Mouse (Mus musculus) hindbrain, embryonic 14.5 days (tissue): Measurements from ENCODE around the gene Crybb3. TPM values are rescaled to one million over a fixed set of nuclear protein-coding genes. Genes with fewer than 3 reads are reported as not detected.
A peak's percentile ranks its signal among the peaks of the same experiment; 100 is the strongest.

Experiments
- ATAC-seq: fragments of 200-750 bp; cut with Nextera tagmentation; 2 replicates; pipeline ENCODE4 v1.8.0; 2017; ENCODE audit warnings: moderate number of reproducible peaks, mild to moderate bottlenecking, moderate TSS enrichment, moderate library complexity; ENCODE audit not compliant: low FRiP score
- DNase-seq: peaks from one replicate; pipeline ENCODE4 v3.0.0-alpha.2; 2015; ENCODE audit warnings: low spot score
- H3K27ac ChIP-seq: fragments of 300-500 bp; sonication (generic); 2 replicates; pipeline ENCODE4 v1.5.1; 2014; ENCODE audit warnings: mild to moderate bottlenecking, moderate library complexity
- H3K27me3 ChIP-seq: fragments of 300-500 bp; sonication (generic); 2 replicates; pipeline ENCODE4 v1.6.1; 2014; ENCODE audit warnings: mild to moderate bottlenecking, low read length, mixed read lengths; ENCODE audit not compliant: control insufficient read depth, insufficient read depth
- H3K36me3 ChIP-seq: fragments of 300-500 bp; sonication (generic); replicated peaks from 2 replicates; pipeline ENCODE4 v1.6.1; 2014; ENCODE audit not compliant: control insufficient read depth, insufficient read depth
- H3K4me1 ChIP-seq: fragments of 300-500 bp; sonication (generic); replicated peaks from 2 replicates; pipeline ENCODE4 v1.6.1; 2014; ENCODE audit warnings: antibody characterized with exemption, low read length, mixed read lengths; ENCODE audit not compliant: control insufficient read depth, insufficient read depth
- H3K4me2 ChIP-seq: fragments of 300-500 bp; sonication (generic); replicated peaks from 2 replicates; pipeline ENCODE4 v1.6.1; 2014; ENCODE audit warnings: mild to moderate bottlenecking, moderate library complexity
- H3K4me3 ChIP-seq: fragments of 300-500 bp; sonication (generic); replicated peaks from 2 replicates; pipeline ENCODE4 v1.5.1; 2014; ENCODE audit warnings: mild to moderate bottlenecking, low read length
- H3K9ac ChIP-seq: fragments of 300-500 bp; sonication (generic); 2 replicates; pipeline ENCODE4 v1.6.1; 2014
- H3K9me3 ChIP-seq: fragments of 300-500 bp; sonication (generic); 2 replicates; pipeline ENCODE4 v1.6.1; 2016; ENCODE audit warnings: low read length; ENCODE audit not compliant: control insufficient read depth
- WGBS: fragments of 180-500 bp; shearing (Covaris S2); extraction: QIAGEN DNeasy Blood & Tissue Kit; methylation state at CpG from one replicate; pipeline ENCODE4 v1.1.7; 2014; 5-methylcytosine and 5-hydroxymethylcytosine counted together
- polyA plus RNA-seq: library from polyadenylated mRNA; unstranded; fragments of >200 nt; fragmentation: Nextera tagmentation; extraction: Ambion mirVana; gene quantifications from 2 replicates; pipeline ENCODE4 v1.2.1, GENCODE M21; 2014

Crybb3 gene
- polyA plus RNA-seq, 1 experiment from 2014 or later: 0.99 TPM

DNA sequence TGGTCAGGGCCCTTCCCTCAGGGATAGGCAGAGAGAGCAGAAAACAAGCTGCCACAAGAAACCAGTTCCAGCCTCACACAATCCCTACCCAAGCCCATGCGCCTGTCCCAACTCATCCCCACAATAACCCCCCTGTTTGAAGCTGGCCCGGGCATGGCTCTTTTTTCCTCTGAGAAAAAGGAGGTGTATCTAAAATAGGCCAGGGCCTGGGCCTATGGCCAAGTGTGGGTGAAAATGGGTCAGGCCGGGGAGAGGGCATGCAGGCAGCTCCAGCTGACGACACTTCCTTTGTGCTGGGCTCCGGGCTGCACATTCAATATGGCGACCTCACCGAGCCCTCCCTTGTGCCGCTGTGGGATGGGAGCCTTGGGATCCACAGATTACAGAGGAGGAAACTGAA is 37.9 kb downstream of the Crybb3 start:
- 0 out of 2 replicates have a peak overlapping the region, but pooled peaks have one; percentile 16 for H3K27ac ChIP-seq

DNA sequence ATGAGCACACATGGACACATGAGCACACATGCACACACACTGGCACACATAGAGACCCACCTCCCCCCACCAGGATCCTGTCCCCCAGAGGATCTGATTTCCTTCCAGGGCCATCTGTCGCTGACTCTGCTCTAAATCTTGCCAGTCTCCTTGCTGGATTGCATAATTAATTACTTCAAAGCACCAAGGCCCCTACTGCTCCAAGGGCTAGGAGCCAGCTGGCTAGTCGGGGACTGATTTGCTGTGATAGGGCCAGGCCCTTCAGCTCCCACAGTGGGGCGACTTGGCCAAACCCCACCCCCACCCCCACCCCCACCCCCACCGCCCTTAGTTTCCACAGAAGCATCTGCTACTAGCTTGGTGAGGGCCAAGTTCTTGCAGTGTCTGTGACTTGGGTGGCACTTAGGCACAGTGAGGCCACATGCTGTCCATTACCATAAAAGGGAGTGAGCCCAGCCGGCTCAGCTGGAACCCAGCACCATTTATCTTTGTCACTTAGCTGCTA is 39.8 kb downstream of the Crybb3 start:
- WGBS: 4% methylated on average over 5 of the region's 5 CpGs
- DNase-seq (peak; percentile 74), ATAC-seq (peak; percentile 92)
- Histone ChIP-seq H3K27me3 (no peaks in the 10 kb centered on the region), H3K4me2 (no peak overlapping the region), H3K9ac (no peak overlapping the region), H3K4me1 (peaks cover 16% of the 10 kb centered on the region; the same call in 1 of the 2 replicates), H3K4me3 (no peak overlapping the region), H3K27ac (peak overlapping the region; percentile 51; the same call in 1 of the 2 replicates), H3K9me3 (no peaks in the 10 kb centered on the region), H3K36me3 (no peaks in the 10 kb centered on the region)

More for the DNA sequence above, 37.9 kb downstream of the Crybb3 start:
- Histone ChIP-seq H3K36me3 (no peaks in the 10 kb centered on the region), H3K4me1 (peaks cover 16% of the 10 kb centered on the region; the same call in 1 of the 2 replicates), H3K4me2 (no peak overlapping the region), H3K9me3 (no peaks in the 10 kb centered on the region), H3K9ac (no peak overlapping the region), H3K4me3 (no peak overlapping the region), H3K27me3 (no peaks in the 10 kb centered on the region)
- ATAC-seq: no peak
- WGBS: 69% methylated on average over 8 of the region's 8 CpGs
- DNase-seq: no peak

DNA sequence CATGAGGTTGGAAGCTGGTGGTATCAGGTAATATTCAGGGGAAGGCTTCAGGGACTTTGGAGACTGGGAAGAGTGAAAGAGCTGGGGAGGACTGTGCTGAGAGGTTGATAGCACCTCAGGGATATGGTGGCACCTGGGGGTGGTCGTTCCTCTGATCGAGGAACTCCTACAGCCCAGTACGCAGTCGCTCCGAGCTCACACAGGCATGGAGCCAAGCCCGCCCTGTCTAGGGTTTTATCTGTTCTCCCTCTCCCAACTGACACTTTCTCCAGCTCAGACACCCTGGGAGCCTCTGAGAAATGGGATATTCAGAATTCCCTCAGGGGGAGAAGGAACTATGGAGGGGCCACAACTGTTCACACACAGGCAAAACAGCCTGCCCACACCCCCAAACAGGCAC is 40.6 kb downstream of the Crybb3 start:
- H3K9me3 ChIP-seq: no peaks in the 10 kb centered on the region
- H3K27me3 ChIP-seq: no peaks in the 10 kb centered on the region
- no peak for ATAC-seq
- peak overlapping the region; percentile 51 for H3K27ac ChIP-seq
- WGBS: 72% methylated on average over 6 of the region's 6 CpGs
- peaks cover 16% of the 10 kb centered on the region; the same call in 1 of the 2 replicates for H3K4me1 ChIP-seq
- H3K9ac ChIP-seq: no peak overlapping the region
- H3K36me3 ChIP-seq: no peaks in the 10 kb centered on the region
- H3K4me3 ChIP-seq: no peak overlapping the region
- DNase-seq: no peak
- H3K4me2 ChIP-seq: no peak overlapping the region

DNA sequence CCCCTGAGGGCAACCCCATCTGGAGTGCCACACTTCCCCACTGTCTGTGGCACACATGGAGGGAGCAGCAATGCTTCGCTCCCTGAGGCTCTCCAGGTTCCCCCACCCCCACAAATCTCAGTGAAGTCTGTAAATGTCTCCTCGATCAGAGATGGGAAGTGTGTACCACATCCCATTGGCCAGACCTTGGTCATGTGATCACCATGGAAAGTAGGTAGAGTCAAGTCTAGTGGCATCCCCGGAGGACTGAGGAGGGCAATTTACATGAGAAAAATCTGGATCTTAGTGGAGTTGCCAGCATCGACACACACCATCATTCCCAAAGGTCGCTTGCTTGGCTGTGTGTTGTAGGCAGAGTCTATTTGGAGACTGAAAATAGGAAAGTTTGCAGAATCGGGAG is 42.8 kb downstream of the Crybb3 start:
- Histone ChIP-seq H3K9me3 (no peaks in the 10 kb centered on the region), H3K9ac (no peak overlapping the region)
- WGBS: 71% methylated on average over 6 of the region's 6 CpGs

DNA sequence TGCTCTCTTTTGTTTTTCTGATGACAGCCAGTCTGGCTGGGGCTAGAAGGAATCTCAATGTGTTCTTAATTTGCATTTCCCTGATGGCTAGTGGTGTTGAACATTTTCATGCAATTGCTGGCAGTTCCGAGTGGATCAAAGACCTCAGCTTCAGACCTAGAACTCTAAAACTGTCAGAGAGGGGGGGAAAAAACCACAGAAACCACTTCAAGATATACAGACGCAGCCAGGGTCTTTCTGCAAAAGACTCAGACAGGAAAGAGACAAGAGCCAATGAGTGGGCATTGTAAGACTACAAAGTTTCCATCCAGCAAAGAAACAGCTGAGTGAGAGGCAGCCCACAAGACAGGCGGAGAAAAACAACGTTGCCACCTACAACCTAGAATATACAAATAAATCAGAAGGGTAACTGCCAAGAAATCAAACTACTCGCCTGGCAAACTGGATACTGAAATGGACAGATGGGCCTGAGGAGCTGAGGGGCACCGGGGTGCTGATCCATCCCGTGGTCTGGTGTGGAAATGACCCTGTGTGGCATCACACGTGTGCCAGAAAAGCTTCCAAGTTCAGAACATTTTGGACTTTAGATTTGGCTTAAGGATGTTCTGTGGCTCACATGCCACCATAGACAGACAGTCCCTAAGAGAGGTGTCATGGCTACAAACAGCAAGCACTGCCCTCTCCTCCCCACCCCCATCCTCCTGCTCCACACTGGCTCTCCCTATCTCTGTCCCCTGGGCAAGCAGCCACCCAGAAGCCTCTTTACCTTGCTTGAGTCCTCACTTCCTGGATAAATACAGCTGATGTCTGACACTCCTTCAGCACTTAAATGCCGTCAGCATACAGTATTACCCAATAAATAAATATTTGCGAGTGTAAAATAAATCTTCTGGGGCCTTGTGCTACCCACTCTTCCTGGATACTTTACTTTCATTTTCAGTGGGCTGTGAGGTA is 46.0 kb downstream of the Crybb3 start:
- Histone ChIP-seq H3K9me3 (no peaks in the 10 kb centered on the region), H3K4me3 (no peak overlapping the region), H3K27me3 (no peaks in the 10 kb centered on the region), H3K36me3 (no peaks in the 10 kb centered on the region), H3K4me2 (no peak overlapping the region), H3K9ac (no peak overlapping the region), H3K4me1 (peaks cover 21% of the 10 kb centered on the region), H3K27ac (no peak overlapping the region)
- WGBS: 57% methylated on average over 10 of the region's 10 CpGs
- ATAC-seq (no peak), DNase-seq (no peak)

More for the DNA sequence above, 42.8 kb downstream of the Crybb3 start:
- no peak for ATAC-seq
- Histone ChIP-seq H3K4me2 (no peak overlapping the region), H3K36me3 (no peaks in the 10 kb centered on the region), H3K27ac (no peak overlapping the region), H3K4me1 (peaks cover 29% of the 10 kb centered on the region; the same call in 1 of the 2 replicates), H3K4me3 (no peak overlapping the region), H3K27me3 (no peaks in the 10 kb centered on the region)
- DNase-seq: no peak

DNA sequence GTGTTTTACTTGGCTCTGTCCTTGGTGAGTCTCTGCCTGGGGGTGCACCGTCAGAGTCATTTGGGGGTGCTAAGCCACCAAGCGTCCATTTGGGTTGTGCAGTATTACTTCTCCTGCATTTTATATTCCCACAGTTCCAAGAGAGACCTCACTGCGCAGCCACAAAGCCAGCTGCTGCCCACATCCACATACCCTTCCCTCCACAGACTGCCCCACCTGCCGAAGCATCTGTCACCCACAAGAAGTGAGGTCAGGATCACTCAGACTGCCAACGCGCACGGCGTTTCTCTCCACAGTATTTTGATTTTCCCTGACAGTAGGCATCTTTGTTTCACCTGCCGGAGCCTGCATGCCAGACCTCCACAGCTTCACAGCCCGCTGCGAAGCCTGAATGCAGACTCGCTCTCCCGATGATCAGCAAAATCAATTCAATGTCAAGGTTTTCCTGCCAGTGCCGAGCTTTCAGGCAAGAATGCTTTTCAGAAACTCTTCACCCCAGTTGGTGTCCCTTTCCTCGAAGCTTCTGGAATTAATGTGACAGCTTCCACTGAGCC is 50.1 kb downstream of the Crybb3 start:
- peak; percentile 51 for DNase-seq
- 35% methylated on average over 15 of the region's 15 CpGs for WGBS
- Histone ChIP-seq H3K4me3 (no peak overlapping the region), H3K4me1 (peaks cover 21% of the 10 kb centered on the region), H3K27me3 (no peaks in the 10 kb centered on the region), H3K36me3 (no peaks in the 10 kb centered on the region), H3K9ac (peak overlapping the region; percentile 36; the same call in 1 of the 2 replicates), H3K27ac (peak overlapping the region; percentile 56), H3K9me3 (no peaks in the 10 kb centered on the region), H3K4me2 (no peak overlapping the region)
- no peak for ATAC-seq

DNA sequence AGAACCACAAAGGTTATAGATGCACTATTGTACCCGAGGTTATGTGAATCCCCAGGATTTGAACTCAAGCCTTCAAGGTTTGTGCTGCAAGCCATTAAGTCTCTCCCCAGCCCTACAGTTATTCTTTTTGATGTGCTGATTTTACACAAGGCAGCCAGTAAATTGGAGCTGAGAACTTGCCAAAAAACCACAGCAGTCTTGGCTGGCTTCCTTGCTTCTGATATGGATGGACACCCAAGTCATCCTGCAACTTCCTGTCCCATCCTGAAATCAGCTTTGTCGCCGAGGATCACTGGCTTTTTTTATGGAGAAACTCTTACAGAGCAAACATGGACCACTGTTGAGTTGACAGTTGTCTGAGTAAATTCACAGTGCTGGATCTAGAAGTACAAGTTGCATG is 51.3 kb downstream of the Crybb3 start:
- no peak overlapping the region for H3K4me2 ChIP-seq
- H3K4me1 ChIP-seq: peaks cover 16% of the 10 kb centered on the region
- ATAC-seq: no peak
- H3K36me3 ChIP-seq: no peaks in the 10 kb centered on the region
- no peaks in the 10 kb centered on the region for H3K27me3 ChIP-seq
- no peak overlapping the region for H3K4me3 ChIP-seq
- no peak overlapping the region for H3K27ac ChIP-seq
- H3K9ac ChIP-seq: no peak overlapping the region
- no peak for DNase-seq
- no peaks in the 10 kb centered on the region for H3K9me3 ChIP-seq
- WGBS: 78% methylated on average over 3 of the region's 3 CpGs

DNA sequence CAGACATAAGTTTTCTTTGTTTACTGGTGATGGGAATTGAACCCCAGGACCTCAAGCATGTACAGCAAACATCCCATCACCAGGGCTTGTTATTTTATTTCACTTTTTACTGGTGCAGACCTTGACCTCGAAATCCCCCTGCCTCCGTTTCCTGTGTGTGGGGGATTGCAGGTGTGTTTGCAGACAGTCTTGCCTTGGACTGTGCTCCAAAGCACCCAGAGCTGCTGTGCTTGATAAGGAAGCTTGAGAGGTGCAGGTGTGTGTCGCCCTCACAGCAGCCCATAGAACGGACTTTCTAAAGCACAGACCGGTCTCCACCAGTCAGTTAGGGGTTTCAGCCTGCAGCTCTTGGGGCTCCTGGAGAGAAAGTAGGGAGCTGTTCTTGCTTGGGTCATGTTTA is 54.7 kb downstream of the Crybb3 start:
- Histone ChIP-seq H3K27ac (no peak overlapping the region), H3K4me3 (no peak overlapping the region), H3K9ac (no peak overlapping the region), H3K4me1 (peaks cover 20% of the 10 kb centered on the region), H3K36me3 (no peaks in the 10 kb centered on the region), H3K27me3 (no peaks in the 10 kb centered on the region), H3K4me2 (no peak overlapping the region), H3K9me3 (no peaks in the 10 kb centered on the region)
- WGBS: 90% methylated on average over 5 of the region's 5 CpGs
- ATAC-seq (no peak), DNase-seq (no peak)
